Mouse (Mus musculus) liver, postnatal 0 days (tissue): ENCODE measurements around the gene Rpl36a. TPM values are rescaled to one million over a fixed set of nuclear protein-coding genes. Genes with fewer than 3 reads are reported as not detected.

Source experiments
- ATAC-seq: fragments of 200-750 bp; cut with Nextera tagmentation; 2 replicates; pipeline ENCODE4 v1.8.0; 2017; ENCODE audit warnings: mild to moderate bottlenecking, moderate library complexity
- DNase-seq: peaks from one replicate; pipeline ENCODE4 v3.0.0-alpha.2; 2016
- H3K27ac ChIP-seq: fragments of 300-500 bp; sonication (generic); 2 replicates; pipeline ENCODE4 v1.5.1; 2014; ENCODE audit warnings: antibody characterized with exemption, moderate library complexity, mild to moderate bottlenecking, low read depth
- H3K27me3 ChIP-seq: fragments of 300-500 bp; sonication (generic); 2 replicates; pipeline ENCODE4 v1.6.1; 2014; ENCODE audit warnings: low read length, control low read depth, mixed read lengths; ENCODE audit not compliant: insufficient read depth
- H3K36me3 ChIP-seq: fragments of 300-500 bp; sonication (generic); replicated peaks from 2 replicates; pipeline ENCODE4 v1.6.1; 2014; ENCODE audit warnings: mild to moderate bottlenecking, control low read depth, low read length, moderate library complexity, mixed read lengths; ENCODE audit not compliant: insufficient read depth
- H3K4me1 ChIP-seq: fragments of 300-500 bp; sonication (generic); 2 replicates; pipeline ENCODE4 v1.6.1; 2014; ENCODE audit warnings: antibody characterized with exemption, mild to moderate bottlenecking, control low read depth; ENCODE audit not compliant: insufficient read depth
- H3K4me2 ChIP-seq: fragments of 300-500 bp; sonication (generic); 2 replicates; pipeline ENCODE4 v1.6.1; 2014; ENCODE audit warnings: low read depth, mild to moderate bottlenecking, low read length, moderate library complexity, mixed read lengths
- H3K4me3 ChIP-seq: fragments of 300-500 bp; sonication (generic); 2 replicates; pipeline ENCODE4 v1.5.1; 2014; ENCODE audit warnings: low read depth, low read length
- H3K9ac ChIP-seq: fragments of 300-500 bp; sonication (generic); replicated peaks from 2 replicates; pipeline ENCODE4 v1.6.1; 2014; ENCODE audit warnings: mild to moderate bottlenecking, moderate library complexity
- H3K9me3 ChIP-seq: fragments of 300-500 bp; sonication (generic); 2 replicates; pipeline ENCODE4 v1.6.1; 2016; ENCODE audit warnings: mild to moderate bottlenecking, control low read depth, low read length, mixed read lengths
- CTCF ChIP-seq: sonication (generic); IDR thresholded peaks from 2 replicates; pipeline ENCODE4 v1.5.1; 2016; ENCODE audit warnings: antibody characterized with exemption, low read depth
- EP300 ChIP-seq: IDR thresholded peaks from 2 replicates; pipeline ENCODE4 v1.6.1; 2016; ENCODE audit warnings: antibody characterized with exemption, low read depth, mild to moderate bottlenecking
- WGBS: fragments of 180-500 bp; shearing (Covaris S2); extraction: QIAGEN DNeasy Blood & Tissue Kit; methylation state at CpG from one replicate; pipeline ENCODE4 v1.1.7; 2014; ENCODE audit not compliant: insufficient replicate concordance; 5-methylcytosine and 5-hydroxymethylcytosine counted together
- polyA plus RNA-seq: library from polyadenylated mRNA; unstranded; fragments of >200 nt; fragmentation: Nextera tagmentation; extraction: Ambion mirVana; gene quantifications from 2 replicates; pipeline ENCODE4 v1.2.1, GENCODE M21; 2015

Rpl36a gene
- polyA plus RNA-seq, 1 experiment from 2014 or later = 306 TPM

- H3K4me1 ChIP-seq = no peaks in the 10 kb centered on the region
- H3K4me3 ChIP-seq = no peak overlapping the region
- H3K27ac ChIP-seq = no peak overlapping the region
- no peaks in the 10 kb centered on the region for H3K36me3 ChIP-seq
- 73% methylated on average over 3 of the region's 3 CpGs for WGBS
- no peak overlapping the region for H3K4me2 ChIP-seq
- no peak overlapping the region for H3K9ac ChIP-seq
- DNase-seq (no peak), ATAC-seq (no peak)
- no peaks in the 10 kb centered on the region for H3K27me3 ChIP-seq
- TF ChIP-seq CTCF = no peak
- TF ChIP-seq EP300 = no peak
- H3K9me3 ChIP-seq = no peaks in the 10 kb centered on the region
Measured at GRCm38 (mm10) chrX:134621685-134622084, 36.2 kb downstream of the Rpl36a start.

GRCm38 (mm10) chrX:134623350-134623749 lies 37.9 kb downstream of the Rpl36a start:
- WGBS = 78% methylated on average over 4 of the region's 4 CpGs
- no peaks in the 10 kb centered on the region for H3K36me3 ChIP-seq
- no peak overlapping the region for H3K4me3 ChIP-seq
- no peaks in the 10 kb centered on the region for H3K27me3 ChIP-seq
- H3K9ac ChIP-seq = no peak overlapping the region
- no peak for DNase-seq
- no peak for ATAC-seq
- no peak for TF ChIP-seq CTCF
- peak; percentile 32; the same call in 1 of the 2 replicates for TF ChIP-seq EP300
- H3K4me1 ChIP-seq = no peaks in the 10 kb centered on the region
- no peaks in the 10 kb centered on the region for H3K9me3 ChIP-seq
- no peak overlapping the region for H3K27ac ChIP-seq
- no peak overlapping the region for H3K4me2 ChIP-seq

- H3K9me3 ChIP-seq = no peaks in the 10 kb centered on the region
- H3K4me2 ChIP-seq = no peak overlapping the region
- H3K4me3 ChIP-seq = no peak overlapping the region
- no peak overlapping the region for H3K9ac ChIP-seq
- H3K27me3 ChIP-seq = no peaks in the 10 kb centered on the region
- no peak for DNase-seq
- TF ChIP-seq CTCF (no peak), EP300 (no peak)
- 49% methylated on average over 2 of the region's 2 CpGs for WGBS
- no peak overlapping the region for H3K27ac ChIP-seq
- ATAC-seq = no peak
- no peaks in the 10 kb centered on the region for H3K4me1 ChIP-seq
- no peaks in the 10 kb centered on the region for H3K36me3 ChIP-seq
Measured at GRCm38 (mm10) chrX:134628200-134628599, 42.7 kb downstream of the Rpl36a start.

DNA sequence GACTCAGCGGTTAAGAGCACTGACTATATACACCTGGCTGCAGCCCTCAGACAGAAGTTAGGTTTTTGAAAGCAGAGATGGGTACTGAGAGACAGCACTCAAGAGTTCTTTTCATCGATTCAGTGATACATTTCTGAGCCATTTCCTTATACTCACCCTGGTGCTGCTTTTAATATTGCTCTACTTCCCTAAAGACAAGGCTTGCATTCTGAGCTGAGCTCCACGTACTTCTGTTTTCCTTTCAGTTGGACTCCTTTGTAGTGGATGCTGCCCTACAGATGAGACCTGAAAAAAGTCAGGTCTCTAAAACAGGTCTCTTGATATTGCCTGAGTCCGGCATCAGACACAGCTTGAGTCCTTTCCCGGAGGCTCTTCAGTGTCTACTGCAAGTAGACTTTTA lies 47.3 kb downstream of the Rpl36a start:
- H3K27ac ChIP-seq = no peak overlapping the region
- H3K9me3 ChIP-seq = no peaks in the 10 kb centered on the region

GRCm38 (mm10) chrX:134635111-134635510 lies 49.7 kb downstream of the Rpl36a start:
- no peak overlapping the region for H3K27ac ChIP-seq
- TF ChIP-seq CTCF (no peak), EP300 (no peak)
- H3K36me3 ChIP-seq = no peaks in the 10 kb centered on the region
- no peaks in the 10 kb centered on the region for H3K4me1 ChIP-seq
- H3K27me3 ChIP-seq = no peaks in the 10 kb centered on the region
- ATAC-seq = no peak
- no peak overlapping the region for H3K9ac ChIP-seq
- WGBS = 53% methylated on average over 3 of the region's 3 CpGs
- H3K9me3 ChIP-seq = no peaks in the 10 kb centered on the region
- no peak overlapping the region for H3K4me3 ChIP-seq
- DNase-seq = no peak
- H3K4me2 ChIP-seq = no peak overlapping the region

More for the DNA sequence above, 47.3 kb downstream of the Rpl36a start:
- Histone ChIP-seq H3K36me3 (no peaks in the 10 kb centered on the region), H3K4me3 (no peak overlapping the region), H3K9ac (no peak overlapping the region), H3K4me1 (no peaks in the 10 kb centered on the region), H3K27me3 (no peaks in the 10 kb centered on the region), H3K4me2 (no peak overlapping the region)
- ATAC-seq (no peak), DNase-seq (no peak)
- WGBS = 73% methylated on average over 5 of the region's 5 CpGs
- TF ChIP-seq CTCF (no peak), EP300 (no peak)

- 52% methylated on average over 3 of the region's 3 CpGs for WGBS
- Histone ChIP-seq H3K4me3 (no peak overlapping the region), H3K27me3 (no peaks in the 10 kb centered on the region), H3K4me2 (no peak overlapping the region), H3K27ac (no peak overlapping the region), H3K4me1 (no peaks in the 10 kb centered on the region), H3K9me3 (no peaks in the 10 kb centered on the region), H3K9ac (no peak overlapping the region), H3K36me3 (no peaks in the 10 kb centered on the region)
- peak; percentile 59 for TF ChIP-seq EP300
- no peak for TF ChIP-seq CTCF
- ATAC-seq (peak; percentile 64), DNase-seq (no peak)
Measured at GRCm38 (mm10) chrX:134635860-134636259, 50.4 kb downstream of the Rpl36a start.

Other genes starting within 250 kb of the Rpl36a start
- 0.02 and 0.06 TPM in 2 replicates for gene Drp2, start 181.1 kb upstream of the Rpl36a start, polyA plus RNA-seq
- not detected in 2 replicates for gene Taf7l, start 109.2 kb upstream of the Rpl36a start, polyA plus RNA-seq
- 106 and 115 TPM in 2 replicates for gene Timm8a1, start 43.8 kb upstream of the Rpl36a start, polyA plus RNA-seq
- gene Btk, start 2.1 kb upstream of the Rpl36a start, polyA plus RNA-seq = 10.9 and 11.9 TPM in 2 replicates
- 2.8 and 3.2 TPM in 2 replicates for gene Gla, start 15.5 kb downstream of the Rpl36a start, polyA plus RNA-seq
- gene Hnrnph2, start 15.5 kb downstream of the Rpl36a start, polyA plus RNA-seq = 50.6 and 55.7 TPM in 2 replicates
- gene Armcx4, start 100.9 kb downstream of the Rpl36a start, polyA plus RNA-seq = 0.46 and 0.61 TPM in 2 replicates
- 3.8 and 3.9 TPM in 2 replicates for gene Armcx1, start 132.3 kb downstream of the Rpl36a start, polyA plus RNA-seq
- gene Armcx6, start 165.8 kb downstream of the Rpl36a start, polyA plus RNA-seq = 2.6 and 3.0 TPM in 2 replicates
- 10.8 and 12.0 TPM in 2 replicates for gene Armcx3, start 170.9 kb downstream of the Rpl36a start, polyA plus RNA-seq
- gene Armcx2, start 223.6 kb downstream of the Rpl36a start, polyA plus RNA-seq = 3.6 and 4.0 TPM in 2 replicates